Mouse (Mus musculus) liver, postnatal 0 days (tissue): Measurements from ENCODE around the gene Ablim1. TPM values are rescaled to one million over a fixed set of nuclear protein-coding genes. Genes with fewer than 3 reads are reported as not detected.

Source experiments
- ATAC-seq: fragments of 200-750 bp; cut with Nextera tagmentation; 2 replicates; pipeline ENCODE4 v1.8.0; 2017; ENCODE audit warnings: mild to moderate bottlenecking, moderate library complexity
- DNase-seq: peaks from one replicate; pipeline ENCODE4 v3.0.0-alpha.2; 2016
- H3K27ac ChIP-seq: fragments of 300-500 bp; sonication (generic); 2 replicates; pipeline ENCODE4 v1.5.1; 2014; ENCODE audit warnings: antibody characterized with exemption, moderate library complexity, mild to moderate bottlenecking, low read depth
- H3K27me3 ChIP-seq: fragments of 300-500 bp; sonication (generic); 2 replicates; pipeline ENCODE4 v1.6.1; 2014; ENCODE audit warnings: low read length, control low read depth, mixed read lengths; ENCODE audit not compliant: insufficient read depth
- H3K36me3 ChIP-seq: fragments of 300-500 bp; sonication (generic); replicated peaks from 2 replicates; pipeline ENCODE4 v1.6.1; 2014; ENCODE audit warnings: mild to moderate bottlenecking, control low read depth, low read length, moderate library complexity, mixed read lengths; ENCODE audit not compliant: insufficient read depth
- H3K4me1 ChIP-seq: fragments of 300-500 bp; sonication (generic); 2 replicates; pipeline ENCODE4 v1.6.1; 2014; ENCODE audit warnings: antibody characterized with exemption, mild to moderate bottlenecking, control low read depth; ENCODE audit not compliant: insufficient read depth
- H3K4me2 ChIP-seq: fragments of 300-500 bp; sonication (generic); 2 replicates; pipeline ENCODE4 v1.6.1; 2014; ENCODE audit warnings: low read depth, mild to moderate bottlenecking, low read length, moderate library complexity, mixed read lengths
- H3K4me3 ChIP-seq: fragments of 300-500 bp; sonication (generic); 2 replicates; pipeline ENCODE4 v1.5.1; 2014; ENCODE audit warnings: low read depth, low read length
- H3K9ac ChIP-seq: fragments of 300-500 bp; sonication (generic); replicated peaks from 2 replicates; pipeline ENCODE4 v1.6.1; 2014; ENCODE audit warnings: mild to moderate bottlenecking, moderate library complexity
- H3K9me3 ChIP-seq: fragments of 300-500 bp; sonication (generic); 2 replicates; pipeline ENCODE4 v1.6.1; 2016; ENCODE audit warnings: mild to moderate bottlenecking, control low read depth, low read length, mixed read lengths
- CTCF ChIP-seq: sonication (generic); IDR thresholded peaks from 2 replicates; pipeline ENCODE4 v1.5.1; 2016; ENCODE audit warnings: antibody characterized with exemption, low read depth
- EP300 ChIP-seq: IDR thresholded peaks from 2 replicates; pipeline ENCODE4 v1.6.1; 2016; ENCODE audit warnings: antibody characterized with exemption, low read depth, mild to moderate bottlenecking
- WGBS: fragments of 180-500 bp; shearing (Covaris S2); extraction: QIAGEN DNeasy Blood & Tissue Kit; methylation state at CpG from one replicate; pipeline ENCODE4 v1.1.7; 2014; ENCODE audit not compliant: insufficient replicate concordance; 5-methylcytosine and 5-hydroxymethylcytosine counted together
- polyA plus RNA-seq: library from polyadenylated mRNA; unstranded; fragments of >200 nt; fragmentation: Nextera tagmentation; extraction: Ambion mirVana; gene quantifications from 2 replicates; pipeline ENCODE4 v1.2.1, GENCODE M21; 2015

Gene Ablim1
- polyA plus RNA-seq, 1 experiment from 2014 or later, result 12.0 TPM

- DNase-seq (no peak), ATAC-seq (no peak)
- Histone ChIP-seq H3K27ac (no peak overlapping the region), H3K9me3 (no peaks in the 10 kb centered on the region), H3K4me2 (no peak overlapping the region), H3K4me3 (no peak overlapping the region), H3K36me3 (no peaks in the 10 kb centered on the region), H3K9ac (no peak overlapping the region), H3K4me1 (peaks cover 6% of the 10 kb centered on the region), H3K27me3 (peaks cover 25% of the 10 kb centered on the region)
- WGBS, result 76% methylated on average over 4 of the region's 4 CpGs
- TF ChIP-seq CTCF (no peak), EP300 (no peak)
Observed at GRCm38 (mm10) chr19:57005062-57005461, 309.7 kb downstream of the Ablim1 start.

DNA sequence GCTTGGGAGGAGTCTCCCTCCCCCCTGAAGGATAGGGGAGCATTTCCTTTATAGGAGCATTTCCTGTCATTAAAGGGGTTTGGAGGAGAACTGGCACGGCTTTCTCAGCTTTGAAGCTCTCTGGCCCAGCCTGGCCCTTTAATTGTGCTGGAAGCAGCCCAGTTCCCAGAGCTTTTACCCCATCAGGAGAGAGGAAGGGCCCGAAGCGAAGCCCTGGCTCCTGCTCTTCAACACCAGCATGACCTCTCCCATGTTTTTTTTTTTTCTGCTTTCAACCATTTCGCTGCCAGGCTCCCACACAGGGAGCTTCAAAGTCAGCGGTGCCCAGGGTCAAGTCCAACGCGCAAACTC is 311.3 kb downstream of the Ablim1 start:
- 46% methylated on average over 7 of the region's 7 CpGs for WGBS
- peaks cover 19% of the 10 kb centered on the region for H3K27me3 ChIP-seq
- no peak overlapping the region for H3K9ac ChIP-seq
- H3K27ac ChIP-seq, result no peak overlapping the region
- H3K9me3 ChIP-seq, result no peaks in the 10 kb centered on the region
- 0 out of 2 replicates have a peak overlapping the region, but pooled peaks have one; percentile 1 for H3K4me2 ChIP-seq
- DNase-seq, result no peak
- no peak for ATAC-seq
- no peaks in the 10 kb centered on the region for H3K36me3 ChIP-seq
- peaks cover 6% of the 10 kb centered on the region for H3K4me1 ChIP-seq
- no peak overlapping the region for H3K4me3 ChIP-seq
- TF ChIP-seq CTCF, result no peak

- TF ChIP-seq EP300 (no peak), CTCF (no peak)
- H3K4me3 ChIP-seq, result no peak overlapping the region
- H3K36me3 ChIP-seq, result no peaks in the 10 kb centered on the region
- DNase-seq (no peak), ATAC-seq (no peak)
- peaks cover 14% of the 10 kb centered on the region for H3K27me3 ChIP-seq
- 58% methylated on average over 12 of the region's 12 CpGs for WGBS
- H3K4me2 ChIP-seq, result 0 out of 2 replicates have a peak overlapping the region, but pooled peaks have one; percentile 1
- H3K9me3 ChIP-seq, result no peaks in the 10 kb centered on the region
- H3K9ac ChIP-seq, result no peak overlapping the region
- H3K4me1 ChIP-seq, result peaks cover 2% of the 10 kb centered on the region; the same call in 1 of the 2 replicates
- H3K27ac ChIP-seq, result no peak overlapping the region
Observed at GRCm38 (mm10) chr19:57002741-57003459, 311.8 kb downstream of the Ablim1 start.

DNA sequence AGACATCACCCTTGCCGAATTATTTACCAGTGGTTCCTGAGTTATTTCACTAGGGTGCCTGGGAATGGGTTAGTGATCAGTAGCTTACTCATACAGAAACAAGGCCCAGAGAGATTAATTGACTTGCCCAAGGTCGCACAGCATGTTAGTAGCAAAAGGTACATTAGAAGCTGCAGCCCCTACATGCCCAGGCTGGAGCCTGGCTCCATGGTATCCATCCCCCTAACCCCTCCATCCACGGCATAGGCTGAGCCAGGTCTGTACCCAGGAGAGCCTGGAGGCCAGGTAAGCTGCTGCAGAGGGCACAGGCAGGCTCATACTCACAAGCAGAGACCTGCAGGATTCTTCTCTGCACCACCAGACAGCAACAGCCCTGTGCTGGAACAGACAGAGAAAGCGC is 312.8 kb downstream of the Ablim1 start:
- no peak overlapping the region for H3K9ac ChIP-seq
- no peak overlapping the region for H3K4me3 ChIP-seq
- no peak for ATAC-seq
- TF ChIP-seq CTCF, result no peak
- H3K27me3 ChIP-seq, result peaks cover 5% of the 10 kb centered on the region; the same call in 1 of the 2 replicates
- H3K4me2 ChIP-seq, result no peak overlapping the region
- no peaks in the 10 kb centered on the region for H3K36me3 ChIP-seq
- 79% methylated on average over 4 of the region's 4 CpGs for WGBS
- H3K9me3 ChIP-seq, result no peaks in the 10 kb centered on the region
- H3K4me1 ChIP-seq, result peaks cover 5% of the 10 kb centered on the region; the same call in 1 of the 2 replicates
- H3K27ac ChIP-seq, result no peak overlapping the region
- no peak for DNase-seq

- 82% methylated on average over 5 of the region's 5 CpGs for WGBS
- peaks cover 5% of the 10 kb centered on the region; the same call in 1 of the 2 replicates for H3K4me1 ChIP-seq
- no peaks in the 10 kb centered on the region for H3K27me3 ChIP-seq
- no peak overlapping the region for H3K27ac ChIP-seq
- H3K9ac ChIP-seq, result no peak overlapping the region
- no peak for ATAC-seq
- H3K36me3 ChIP-seq, result no peaks in the 10 kb centered on the region
- no peak overlapping the region for H3K4me2 ChIP-seq
- H3K4me3 ChIP-seq, result no peak overlapping the region
- H3K9me3 ChIP-seq, result no peaks in the 10 kb centered on the region
- TF ChIP-seq CTCF (no peak), EP300 (no peak)
- DNase-seq, result no peak
Observed at GRCm38 (mm10) chr19:57000592-57000991, 314.1 kb downstream of the Ablim1 start.

- no peak for TF ChIP-seq CTCF
- 74% methylated on average over 2 of the region's 2 CpGs for WGBS
- peaks cover 5% of the 10 kb centered on the region; the same call in 1 of the 2 replicates for H3K4me1 ChIP-seq
- H3K4me3 ChIP-seq, result no peak overlapping the region
- no peaks in the 10 kb centered on the region for H3K9me3 ChIP-seq
- no peaks in the 10 kb centered on the region for H3K36me3 ChIP-seq
- DNase-seq (no peak), ATAC-seq (no peak)
- no peak overlapping the region for H3K27ac ChIP-seq
- H3K4me2 ChIP-seq, result no peak overlapping the region
- H3K9ac ChIP-seq, result no peak overlapping the region
- H3K27me3 ChIP-seq, result no peaks in the 10 kb centered on the region
Observed at GRCm38 (mm10) chr19:56999781-57000180, 314.9 kb downstream of the Ablim1 start.
